Mouse (Mus musculus): ENCODE results near the gene Zfp599.
"Not testable (repeated sequence)": the region's sequence is repeated elsewhere in the genome, so short reads cannot be mapped to it uniquely, and the experiment has no call there.

The Zfp599 gene

DNA sequence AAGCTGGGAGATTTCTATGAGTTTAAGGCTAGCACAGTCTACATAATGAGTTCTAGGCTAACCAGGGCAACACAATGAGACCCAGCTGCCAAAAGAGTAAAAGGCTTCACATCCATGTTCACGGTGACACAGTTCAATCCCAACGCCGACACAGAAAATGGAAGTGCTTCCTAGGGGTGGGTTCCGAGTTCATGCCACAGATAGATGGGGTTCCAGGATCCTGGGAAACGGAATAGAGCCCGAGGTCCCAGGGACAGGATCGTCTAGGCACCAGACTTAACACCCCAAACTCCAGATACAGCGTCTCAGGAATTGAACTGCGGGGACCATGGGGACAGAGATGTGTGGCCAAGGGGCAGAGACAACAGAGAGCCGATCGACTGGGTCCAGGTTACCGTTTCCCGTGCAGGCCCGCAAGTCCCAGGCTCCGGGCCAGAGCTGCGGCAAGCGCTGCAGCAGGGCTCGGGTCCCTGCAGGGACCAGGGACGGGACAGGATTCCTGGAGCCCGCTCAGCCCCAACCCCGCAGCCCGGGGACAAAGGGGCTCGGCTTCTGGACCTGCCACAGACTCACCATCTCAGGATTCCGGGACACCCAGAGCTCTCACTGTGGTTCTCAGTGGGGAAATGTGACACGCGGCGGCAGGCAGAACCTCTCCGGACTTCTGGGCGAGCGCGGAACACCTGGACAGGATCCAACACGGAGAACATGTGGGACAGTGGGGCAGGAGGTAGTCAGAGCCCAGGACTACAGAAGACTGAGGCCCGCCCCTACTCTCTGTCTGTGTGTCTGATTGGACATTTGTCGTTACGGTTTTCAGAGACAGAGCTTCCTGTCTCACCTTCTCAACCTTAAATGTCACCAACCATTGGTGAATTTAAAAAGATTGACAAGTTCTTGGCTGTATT, at the start of gene Zfp599:
TSS of gene Zfp599 (minus strand) at position 712 of the 908 bp plus-strand sequence.
- DNase-seq (ENCODE audit: low read depth in 1 of 2, low spot score in 2 of 2) = no peak

DNA sequence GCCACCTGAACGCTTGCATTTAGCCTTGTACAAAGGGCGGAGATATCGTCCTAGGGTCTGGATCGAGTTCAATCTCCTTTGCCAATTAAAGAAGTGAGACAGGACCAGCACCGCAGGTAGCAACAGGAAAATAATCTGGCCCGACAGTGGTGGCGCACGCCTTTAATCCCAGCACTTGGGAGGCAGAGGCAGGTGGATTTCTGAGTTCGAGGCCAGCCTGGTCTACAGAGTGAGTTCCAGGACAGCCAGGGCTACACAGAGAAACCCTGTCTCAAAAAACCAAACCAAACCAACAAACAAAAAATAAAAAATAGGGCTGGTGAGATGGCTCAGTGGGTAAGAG, 48.2 kb upstream of the Zfp599 start:
- not testable (repeated sequence) for DNase-seq (ENCODE audit: low read depth in 1 of 2, low spot score in 2 of 2)

DNA sequence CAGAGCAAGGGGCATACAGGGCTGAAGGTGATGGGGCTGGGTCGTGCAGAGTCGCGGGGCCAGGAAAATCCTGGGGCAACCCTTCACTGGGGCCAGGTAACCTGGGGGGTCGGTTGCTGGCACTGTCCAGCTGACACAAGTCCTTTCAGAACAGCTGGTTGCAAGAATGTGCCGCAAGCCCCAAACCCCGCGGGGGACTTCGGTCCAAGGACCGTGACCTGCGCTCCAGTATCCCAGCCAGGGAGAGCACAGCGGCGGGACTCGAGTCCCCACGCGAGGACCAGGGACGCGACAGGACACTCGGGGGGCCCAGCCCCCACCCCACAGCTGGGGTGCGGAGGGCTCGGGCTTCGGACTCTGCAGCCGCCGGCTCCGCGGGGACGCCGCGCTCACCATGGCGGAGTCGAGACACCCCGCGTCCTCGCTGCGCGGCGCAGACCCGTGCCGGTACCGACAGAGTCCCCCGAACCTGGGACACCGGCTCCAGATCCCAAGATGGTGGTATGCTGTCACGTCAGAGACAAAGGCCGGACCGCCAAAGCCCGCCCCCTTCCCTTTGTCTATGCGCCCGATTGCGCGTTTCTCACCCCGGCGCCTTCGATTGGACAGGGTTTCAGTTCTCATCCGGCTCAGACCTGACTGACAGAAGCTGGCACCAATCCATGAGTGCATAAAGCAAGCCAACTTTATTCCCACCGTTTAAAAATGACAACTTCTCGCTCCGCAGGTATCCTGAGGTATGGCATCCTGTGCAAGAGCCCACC, 47.6 kb upstream of the Zfp599 start, which contains the start of gene Zfp810:
TSS of gene Zfp810 (minus strand) at position 493 of the 764 bp plus-strand sequence.
- DNase-seq (ENCODE audit: low read depth in 1 of 2, low spot score in 2 of 2) = peak; percentile 73 to 88

DNA sequence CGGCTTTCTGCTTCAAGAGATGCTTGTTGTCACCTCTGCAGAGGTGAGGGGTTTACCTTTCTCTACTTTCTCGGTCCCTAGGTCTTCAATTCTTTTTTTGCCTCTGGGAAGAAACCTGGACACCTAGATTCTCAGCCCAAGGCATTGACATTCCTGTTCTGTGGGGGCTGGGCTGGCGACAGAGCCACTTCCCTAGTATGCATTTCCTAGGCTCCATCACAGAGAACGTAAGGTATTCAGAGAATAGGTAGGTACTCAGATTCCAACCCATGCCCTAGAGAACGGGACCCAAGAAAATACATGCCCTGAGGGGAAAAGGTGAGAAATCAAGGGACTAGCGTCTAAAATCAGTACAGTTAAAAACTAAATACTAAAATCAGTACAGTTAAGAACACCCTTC, 47.0 kb upstream of the Zfp599 start:
- no peak for DNase-seq (ENCODE audit: low read depth in 1 of 2, low spot score in 2 of 2)

DNA sequence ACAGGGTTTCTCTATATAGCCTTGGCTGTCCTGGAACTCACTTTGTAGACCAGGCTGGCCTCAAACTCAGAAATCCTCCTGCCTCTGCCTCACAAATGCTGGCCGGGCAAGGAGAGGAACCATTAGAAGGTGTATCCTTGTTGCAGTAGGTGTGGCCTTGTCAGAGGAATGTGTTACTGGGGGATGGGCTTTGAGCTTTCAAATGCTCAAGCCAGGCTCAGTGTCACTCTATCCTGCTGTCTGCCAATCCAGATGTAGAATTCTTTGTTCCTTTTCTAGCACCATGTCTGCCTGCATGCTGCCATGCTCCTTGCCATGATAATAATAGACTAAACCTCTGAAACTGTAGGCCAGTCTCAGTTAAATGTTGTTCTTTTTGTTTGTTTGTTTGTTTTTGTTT, 42.5 kb upstream of the Zfp599 start:
- DNase-seq (ENCODE audit: low read depth in 1 of 2, low spot score in 2 of 2) = no peak

DNA sequence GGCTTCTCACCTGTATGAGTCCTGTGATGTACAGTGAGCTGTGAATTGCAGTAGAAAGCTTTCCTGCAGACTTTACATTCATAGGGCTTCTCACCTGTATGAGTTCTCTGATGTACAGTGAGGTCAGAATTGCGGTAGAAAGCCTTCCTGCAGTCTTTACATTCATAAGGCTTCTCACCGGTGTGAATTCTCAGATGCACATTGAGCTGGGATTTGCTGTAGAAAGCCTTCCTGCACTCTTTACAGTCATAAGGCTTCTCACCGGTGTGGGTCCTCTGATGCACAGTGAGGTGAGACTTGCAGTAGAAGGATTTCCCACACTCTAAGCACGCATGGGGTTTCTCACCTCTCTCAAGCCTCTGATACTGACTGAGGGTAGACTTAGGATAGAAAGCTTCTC, 19.0 kb upstream of the Zfp599 start:
- DNase-seq (ENCODE audit: low read depth in 1 of 2, low spot score in 2 of 2) = no peak

DNA sequence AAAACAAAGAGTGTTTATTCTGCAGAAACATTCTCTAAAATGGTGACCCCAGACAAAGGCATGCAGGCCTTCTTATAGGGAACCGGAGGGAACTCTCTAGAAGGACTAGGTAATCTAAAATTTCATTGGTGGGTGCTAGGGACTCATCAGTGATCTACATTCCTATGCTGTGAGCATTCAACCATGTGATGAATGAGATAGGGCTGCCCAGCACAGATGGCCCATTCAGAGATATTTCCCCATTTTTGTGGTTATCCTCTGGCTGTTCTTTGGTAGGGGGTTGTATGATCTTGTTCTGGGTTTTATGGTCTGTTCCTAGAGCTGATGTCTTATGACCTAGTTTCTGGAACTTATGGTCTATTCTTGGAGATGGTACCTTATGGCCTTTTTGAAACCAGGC, 9.2 kb upstream of the Zfp599 start:
- no peak for DNase-seq (ENCODE audit: low read depth in 1 of 2, low spot score in 2 of 2)

DNA sequence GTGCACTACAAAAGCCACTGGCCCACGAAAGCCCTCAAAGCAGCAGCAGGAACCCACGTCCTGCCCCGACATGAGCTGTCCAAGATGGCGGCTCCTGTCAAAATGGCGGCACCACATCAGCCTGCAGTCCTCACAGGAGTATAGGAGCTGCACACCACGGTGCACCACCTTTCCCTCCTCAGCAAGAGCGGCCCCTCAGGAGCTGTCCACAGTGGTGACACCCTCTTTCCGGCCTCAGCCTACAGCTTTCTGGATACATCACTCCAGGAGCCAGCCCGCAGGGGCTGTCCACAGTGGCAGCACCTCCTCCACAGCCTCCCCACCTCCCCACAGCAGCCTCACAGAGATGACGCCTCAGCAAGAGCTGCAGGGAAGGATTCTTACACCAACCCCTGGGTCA, 2.9 kb upstream of the Zfp599 start:
- no peak for DNase-seq (ENCODE audit: low read depth in 1 of 2, low spot score in 2 of 2)

DNA sequence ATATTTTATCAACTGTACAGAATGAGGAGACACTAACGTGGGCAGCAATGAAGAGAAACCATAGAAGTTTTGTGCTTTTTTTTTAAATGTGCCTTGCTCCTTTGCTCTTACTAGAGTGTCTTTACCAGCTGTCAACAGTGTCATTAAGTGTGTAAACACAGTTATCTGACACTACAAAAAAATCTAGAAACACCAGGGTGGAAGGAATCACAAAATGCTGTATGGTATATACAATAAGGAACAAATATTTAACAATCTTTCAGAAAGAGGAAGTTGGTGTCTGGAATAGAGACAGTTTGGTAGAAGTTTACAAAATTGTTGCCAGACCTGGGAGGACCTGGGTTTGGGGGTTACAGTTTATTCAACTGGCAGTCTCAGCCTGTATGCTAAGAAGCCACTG, 1.9 kb upstream of the Zfp599 start:
- no peak for DNase-seq (ENCODE audit: low read depth in 1 of 2, low spot score in 2 of 2)

DNA sequence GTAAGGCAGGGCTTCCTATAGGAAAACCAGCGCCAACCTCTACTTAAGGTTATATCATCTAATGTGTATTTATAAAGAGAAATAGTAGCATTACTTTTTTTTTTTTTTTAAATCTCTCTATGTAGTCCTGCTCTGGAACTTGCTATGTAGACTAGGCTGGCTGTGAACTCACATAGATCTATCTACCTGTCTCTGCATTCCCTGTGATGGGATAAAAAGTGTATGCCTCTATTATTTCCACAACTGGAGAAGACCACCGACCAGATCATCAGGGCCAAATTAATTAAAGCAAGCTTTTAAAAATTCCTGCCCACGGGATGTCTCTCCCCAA, 362 bp upstream of the Zfp599 start:
- DNase-seq (ENCODE audit: low read depth in 1 of 2, low spot score in 2 of 2) = no peak

DNA sequence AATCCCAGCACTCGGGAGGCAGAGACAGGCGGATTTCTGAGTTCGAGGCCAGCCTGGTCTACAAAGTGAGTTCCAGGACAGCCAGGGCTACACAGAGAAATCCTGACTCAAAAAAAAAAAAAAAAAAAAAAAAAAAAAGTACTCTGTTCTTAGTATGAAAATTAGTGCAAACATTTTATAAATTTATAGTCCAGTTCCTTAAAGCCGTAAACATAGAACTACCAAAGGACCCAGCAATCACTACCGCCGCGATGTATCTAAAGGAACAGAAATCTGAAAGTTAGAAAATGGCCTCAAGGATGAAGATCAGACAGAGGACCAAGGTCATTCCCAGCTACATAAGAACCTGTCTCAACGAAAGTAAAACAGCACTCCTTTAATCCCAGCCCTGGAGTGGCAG, 911 bp downstream of the Zfp599 start:
- DNase-seq (ENCODE audit: low read depth in 1 of 2, low spot score in 2 of 2) = no peak

DNA sequence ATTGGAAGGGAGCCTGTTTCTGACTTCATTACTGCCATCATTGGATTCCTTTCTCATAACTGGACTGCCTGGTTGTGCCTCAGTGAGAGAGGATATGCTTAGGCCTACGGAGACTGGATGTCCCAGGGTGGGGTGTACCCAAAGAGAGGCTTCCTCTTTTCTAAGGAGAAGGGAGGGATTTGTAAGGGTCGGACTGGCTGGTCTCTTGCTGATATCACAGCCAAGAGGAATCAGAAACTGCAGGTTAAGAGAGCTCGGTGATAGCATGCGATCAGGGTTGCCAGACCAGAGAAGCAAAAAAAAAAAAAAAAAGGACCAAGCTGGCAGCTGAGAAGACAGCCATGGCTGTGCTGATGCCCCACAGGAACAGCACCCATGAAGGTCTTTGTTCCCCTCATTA, 3.1 kb downstream of the Zfp599 start:
- no peak for DNase-seq (ENCODE audit: low read depth in 1 of 2, low spot score in 2 of 2)

DNA sequence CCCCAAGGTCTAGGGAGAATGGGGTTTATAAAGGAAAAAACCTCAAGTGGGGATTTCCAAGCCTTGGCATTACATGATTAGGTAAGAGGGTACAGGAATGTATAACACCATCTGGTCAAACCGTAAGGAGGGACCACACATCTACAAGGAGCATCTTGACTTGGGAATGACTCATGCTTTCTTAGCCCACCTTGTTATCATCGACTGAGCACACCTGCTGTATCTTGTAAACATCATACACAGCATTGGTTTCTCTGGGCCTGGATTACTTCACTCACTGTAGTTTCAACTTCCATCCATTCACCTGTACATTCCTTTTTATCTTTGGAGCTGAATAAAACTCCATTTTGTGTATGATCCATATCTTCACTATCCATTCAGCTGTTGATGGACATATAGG, 15.5 kb downstream of the Zfp599 start:
- no peak for DNase-seq (ENCODE audit: low read depth in 1 of 2, low spot score in 2 of 2)

DNA sequence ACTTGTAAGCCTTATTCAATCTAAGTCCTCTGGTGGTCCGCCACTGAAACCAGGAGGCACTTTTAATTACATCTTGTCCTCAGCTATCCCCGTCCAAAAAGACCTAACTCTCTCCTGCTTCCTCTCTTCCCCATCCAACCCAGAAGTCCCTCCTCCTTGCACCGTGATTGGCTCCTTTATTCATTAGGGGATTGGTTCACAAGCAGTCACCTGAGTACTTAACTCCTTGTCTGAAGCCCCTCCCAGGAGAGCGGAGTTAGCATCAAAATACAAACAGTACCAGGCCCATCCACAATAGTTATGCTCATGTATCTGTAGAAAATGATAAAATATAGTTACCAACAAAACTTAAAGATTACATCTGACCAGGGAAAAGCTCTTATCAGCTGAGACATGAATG, 19.7 kb downstream of the Zfp599 start:
- DNase-seq (ENCODE audit: low read depth in 1 of 2, low spot score in 2 of 2) = no peak

DNA sequence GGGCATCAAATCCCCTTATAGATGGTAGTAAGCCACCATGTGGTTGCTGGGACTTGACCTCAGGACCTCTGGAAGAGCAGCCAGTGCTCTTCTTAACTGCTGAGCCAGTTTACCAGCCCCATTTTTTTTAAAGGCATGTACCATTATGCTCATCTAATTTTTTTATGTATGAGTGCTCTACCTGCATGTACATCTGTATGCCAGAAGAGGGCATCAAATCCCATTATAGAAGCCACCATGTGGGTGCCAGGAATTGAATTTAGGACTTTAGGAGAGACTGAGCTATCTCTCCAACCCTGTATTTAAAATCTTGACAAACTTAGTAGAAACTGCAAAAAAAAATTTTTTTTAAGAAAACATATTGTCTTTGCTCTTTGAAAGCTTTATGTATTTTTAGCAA, 29.1 kb downstream of the Zfp599 start:
- DNase-seq (ENCODE audit: low read depth in 1 of 2, low spot score in 2 of 2) = no peak

DNA sequence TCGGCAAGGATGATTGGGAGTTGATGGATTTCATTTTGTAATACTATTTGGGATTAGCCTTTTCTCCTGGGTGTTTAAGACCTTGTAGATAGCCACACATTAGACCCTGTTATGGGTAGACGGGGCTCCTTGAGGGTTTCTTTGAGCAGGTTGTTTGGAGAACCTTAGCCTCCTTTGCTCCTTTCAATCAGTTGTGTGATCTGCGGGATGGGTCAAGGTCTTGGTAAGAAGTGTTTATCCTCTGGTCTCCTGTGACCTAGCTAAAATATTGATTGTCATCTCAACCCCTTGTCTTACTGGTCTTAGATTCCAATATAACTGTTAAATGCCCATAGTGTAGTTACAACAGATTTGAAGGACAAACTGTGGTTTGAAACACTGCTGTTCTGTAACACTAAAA, 29.6 kb downstream of the Zfp599 start:
- DNase-seq (ENCODE audit: low read depth in 1 of 2, low spot score in 2 of 2) = no peak

DNA sequence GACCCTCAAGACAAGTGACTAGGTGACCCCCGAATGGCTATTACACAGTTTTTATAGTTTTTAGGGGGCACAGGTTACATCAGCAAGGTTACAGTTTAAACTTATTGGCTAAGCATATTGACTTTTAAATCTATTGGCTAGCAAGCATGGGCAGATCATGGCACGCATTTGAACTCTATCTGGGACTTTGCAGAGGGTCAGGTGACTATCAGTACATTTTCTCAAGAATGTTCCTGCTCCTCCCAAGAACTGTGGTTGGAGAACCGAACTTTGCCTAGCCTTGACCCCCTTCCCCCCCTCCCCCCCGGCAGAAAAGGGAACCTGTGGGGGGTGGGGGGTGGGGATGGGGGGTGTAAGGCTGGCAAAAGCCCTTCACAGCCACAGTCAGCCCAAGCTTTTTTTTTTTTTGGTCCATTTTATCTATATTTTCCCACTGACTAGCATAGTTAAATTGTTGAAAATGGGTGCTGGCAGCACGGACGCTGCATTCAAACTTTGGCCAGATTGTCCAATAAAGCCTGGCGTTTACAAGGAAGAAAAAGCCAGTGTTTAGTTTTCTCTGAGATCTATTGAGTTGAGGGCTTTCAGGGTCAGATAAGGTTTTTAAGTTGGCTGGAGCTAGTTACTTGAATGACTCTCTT, 30.2 kb downstream of the Zfp599 start:
- DNase-seq (ENCODE audit: low read depth in 1 of 2, low spot score in 2 of 2) = no peak

DNA sequence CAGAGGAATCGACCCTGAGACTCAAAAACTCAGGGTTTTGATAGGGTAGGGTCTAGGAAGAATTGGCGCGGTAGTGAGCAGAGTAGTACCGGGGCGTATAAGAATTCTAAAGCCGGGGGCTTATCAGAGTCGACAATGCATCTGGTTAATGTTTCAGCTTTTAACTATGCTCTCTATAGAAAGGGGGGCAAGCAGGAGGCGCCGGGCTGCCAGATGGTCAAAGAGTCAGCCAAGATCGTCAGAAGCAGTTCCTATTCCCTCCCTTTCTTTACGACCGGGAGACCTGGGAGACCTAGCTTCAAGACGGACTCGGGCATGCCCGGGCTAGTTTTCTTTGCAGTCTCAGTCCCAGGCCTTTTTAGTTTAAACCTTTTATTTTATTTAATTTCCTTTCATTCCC, 32.8 kb downstream of the Zfp599 start:
- DNase-seq (ENCODE audit: low read depth in 1 of 2, low spot score in 2 of 2) = no peak

DNA sequence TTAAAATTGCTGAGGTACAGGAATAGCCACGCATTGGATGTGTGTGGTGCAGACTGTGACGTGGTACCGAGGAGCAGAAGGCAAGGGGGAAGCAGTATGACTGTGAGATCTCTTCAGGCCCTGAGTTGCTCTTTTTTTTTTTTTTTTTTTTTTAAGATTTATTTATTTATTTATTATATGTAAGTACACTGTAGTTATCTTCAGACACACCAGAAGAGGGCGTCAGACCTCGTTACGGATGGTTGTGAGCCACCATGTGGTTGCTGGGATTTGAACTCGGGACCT, 33.4 kb downstream of the Zfp599 start:
- DNase-seq (ENCODE audit: low read depth in 1 of 2, low spot score in 2 of 2) = not testable (repeated sequence)

DNA sequence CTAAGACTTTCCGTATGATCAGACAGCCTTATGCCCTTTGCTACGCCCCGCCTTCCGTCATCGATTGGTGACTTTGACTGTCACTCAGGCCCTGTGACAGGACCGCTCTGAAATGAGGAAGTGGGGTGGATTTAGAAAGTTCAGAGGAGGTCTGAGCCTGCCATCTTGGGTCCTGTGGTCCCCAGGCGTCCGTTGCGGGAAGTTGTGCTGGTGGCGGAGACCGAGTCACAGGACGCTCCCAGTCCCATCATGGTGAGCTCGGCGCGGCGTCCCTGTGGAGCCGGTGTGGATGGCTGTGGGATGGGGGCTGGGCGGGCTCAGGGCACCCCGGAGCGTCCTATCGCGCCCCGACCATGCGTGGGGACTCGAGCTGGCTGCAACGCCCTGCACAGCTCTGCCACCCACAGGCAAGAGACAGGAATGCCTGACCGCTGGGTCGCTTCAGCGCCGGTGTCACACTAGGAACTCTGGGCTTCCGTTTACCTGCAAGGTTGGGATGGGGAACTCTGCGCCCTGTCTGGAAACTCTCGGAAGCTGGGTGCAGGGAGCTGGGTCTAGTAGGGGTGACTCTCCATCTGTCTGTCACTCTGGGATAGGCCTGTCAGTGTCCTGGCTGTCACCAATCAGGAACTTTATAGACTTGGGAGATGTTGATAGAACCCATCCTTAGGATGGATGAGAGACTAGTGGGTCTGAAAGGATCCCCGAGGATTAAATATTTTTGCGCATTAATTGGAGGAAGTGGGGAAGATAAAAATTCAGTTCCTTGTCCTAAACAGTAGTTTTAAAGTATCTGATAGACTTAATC, 33.9 kb downstream of the Zfp599 start, which contains the start of gene Zfp809:
TSS of gene Zfp809 (plus strand) at position 134 of the 808 bp plus-strand sequence.
- peak; percentile 96 for DNase-seq (ENCODE audit: low read depth in 1 of 2, low spot score in 2 of 2)
